Mouse (Mus musculus) spleen, postnatal 4 days (tissue): ENCODE measurements around the gene Tmem92.
"Not testable (repeated sequence)": the region's sequence is repeated elsewhere in the genome, so short reads cannot be mapped to it uniquely, and the experiment has no call there.

ENCODE experiments used
- DNase-seq, 2 experiments: peaks; one replicate each; pipeline ENCODE4 v3.0.0; 2022; ENCODE audit warnings: low spot score in 2 of 2

Tmem92 gene

DNA sequence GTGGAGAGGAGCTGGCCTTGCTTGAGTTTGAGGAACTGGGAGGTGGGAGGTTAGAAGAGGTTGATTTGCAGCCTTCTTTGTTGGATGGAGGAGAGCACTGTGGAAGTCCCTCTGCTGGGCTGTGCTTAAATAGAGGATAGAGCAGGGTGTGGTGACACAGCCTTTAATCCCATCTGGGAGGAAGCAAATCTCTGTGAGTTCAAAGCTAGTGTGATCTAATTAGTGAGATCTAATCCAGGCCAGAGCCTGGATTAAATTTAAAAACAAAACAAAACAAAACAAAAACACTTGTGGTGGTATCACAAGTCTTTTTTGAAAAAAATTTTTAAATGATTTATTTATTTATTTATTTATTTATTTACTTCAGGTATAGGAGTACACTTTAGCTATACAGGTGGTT, at the start of gene Tmem92:
TSS of gene Tmem92 (minus strand) at position 101 of the 400 bp plus-strand sequence.
- DNase-seq: no peak

DNA sequence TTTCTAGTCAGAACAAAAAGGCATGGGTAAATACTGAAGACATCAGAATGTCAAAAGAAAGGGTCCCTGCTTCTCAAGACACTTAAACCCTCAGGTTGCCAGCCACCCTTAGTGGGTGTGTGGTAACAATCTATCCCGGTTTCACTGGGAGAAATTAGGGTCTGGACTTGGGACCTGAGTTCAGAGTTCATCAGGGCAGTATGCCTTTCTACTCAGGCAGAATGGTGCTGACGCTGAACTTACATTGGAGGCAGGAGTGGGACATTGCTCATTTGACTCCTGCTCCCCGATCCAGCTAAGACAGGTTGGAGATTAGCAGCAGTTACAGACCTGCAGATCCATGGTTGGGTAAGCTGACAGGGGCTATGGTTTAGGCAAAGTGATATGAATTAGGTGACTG, 46.5 kb upstream of the Tmem92 start:
- DNase-seq: no peak

DNA sequence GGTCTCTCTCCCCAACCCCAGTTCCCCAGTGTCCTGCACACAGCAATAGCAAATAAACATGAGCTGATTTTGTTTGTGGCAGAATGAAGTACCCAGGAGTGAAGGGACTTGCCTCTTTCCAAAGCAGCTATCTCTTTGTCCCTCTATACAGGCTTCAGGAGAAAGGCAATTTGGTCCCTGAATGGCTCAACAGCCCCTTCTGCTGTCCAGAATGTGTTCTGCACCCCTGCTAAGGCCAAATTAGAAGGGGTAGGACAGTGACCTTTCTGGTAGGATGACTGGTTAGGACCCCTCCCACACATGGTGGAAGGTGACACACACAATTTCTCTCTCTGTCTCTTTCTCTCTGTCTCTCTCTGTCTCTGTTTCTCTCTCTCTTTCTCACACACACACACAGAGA, 36.9 kb upstream of the Tmem92 start:
- DNase-seq: not testable (repeated sequence)

DNA sequence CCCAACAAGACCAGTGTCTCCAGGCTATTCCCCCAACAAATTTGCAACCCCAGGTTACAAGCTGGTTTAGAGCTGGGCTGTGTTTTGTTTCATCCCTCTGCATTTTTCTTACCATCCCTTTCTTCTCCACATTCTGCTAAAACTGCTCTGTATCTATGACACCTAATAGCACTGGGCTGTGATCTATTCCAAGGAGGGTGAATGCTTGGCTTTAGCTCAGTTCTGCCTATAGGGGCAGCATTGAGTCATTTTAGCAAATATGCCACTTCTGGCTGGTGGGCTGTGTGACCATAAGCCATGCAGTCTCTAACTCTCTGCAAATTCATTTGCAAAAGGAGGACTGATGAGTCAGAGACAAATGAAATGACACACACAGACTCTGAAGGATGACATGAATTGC, 36.4 kb upstream of the Tmem92 start:
- DNase-seq: not testable (repeated sequence)

DNA sequence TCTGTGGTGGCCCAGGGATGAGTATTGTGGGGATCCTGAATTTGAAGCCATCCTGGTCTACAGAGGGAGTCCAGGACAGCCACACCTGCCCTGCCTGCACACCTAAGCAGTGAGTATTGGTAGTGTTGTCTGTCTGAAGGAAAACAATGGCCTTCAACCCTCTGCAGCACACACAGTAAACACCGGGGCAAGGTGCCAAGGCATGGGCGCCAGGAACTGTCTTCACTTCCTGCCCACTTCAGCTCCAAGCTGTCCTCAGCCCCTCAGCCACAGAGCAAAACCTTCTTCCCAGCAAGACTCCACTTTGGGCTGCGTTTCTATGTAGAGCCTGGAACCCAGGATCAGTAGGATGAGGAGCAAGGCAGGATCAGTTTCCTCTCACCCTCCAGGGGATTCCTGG, 29.0 kb upstream of the Tmem92 start:
- DNase-seq: not testable (repeated sequence)

DNA sequence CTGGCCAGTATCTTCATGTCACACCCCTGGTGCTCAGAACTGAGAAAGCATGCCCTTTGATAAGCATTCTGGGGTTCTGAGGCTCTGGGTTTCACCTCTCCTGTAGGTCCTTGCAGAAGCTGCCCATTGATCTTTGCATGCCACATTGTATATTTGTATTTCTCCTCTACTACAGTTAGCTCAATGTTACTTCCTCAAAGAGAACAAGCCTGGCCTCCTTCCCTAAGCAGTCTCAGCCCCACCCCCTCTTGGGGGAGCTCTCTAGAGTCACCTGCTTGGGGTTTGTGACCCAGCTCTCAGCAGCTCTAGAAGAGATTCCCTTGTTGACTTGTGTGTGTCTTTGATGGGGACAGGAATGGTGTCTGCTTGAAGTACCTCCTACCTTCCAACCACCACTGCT, 9.2 kb upstream of the Tmem92 start:
- no peak for DNase-seq

DNA sequence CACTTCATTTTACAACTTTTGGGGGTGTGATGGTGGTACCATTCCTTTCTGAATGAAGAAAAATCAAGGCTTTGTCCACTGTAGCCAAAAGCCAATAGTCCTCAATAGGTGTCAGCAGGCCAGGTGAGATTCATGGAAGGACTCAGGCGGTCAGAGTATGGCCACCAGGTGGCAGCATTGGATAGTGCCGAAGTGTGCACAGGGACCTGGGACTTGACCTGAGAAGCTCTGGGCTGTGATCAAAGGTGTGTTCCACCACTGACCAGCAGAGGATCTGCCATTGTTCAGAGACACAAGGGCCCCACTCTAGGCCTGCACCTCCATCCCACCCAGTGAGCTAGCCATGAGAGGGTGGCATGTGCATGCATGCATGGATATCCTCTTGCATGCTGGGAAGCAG, 2.7 kb upstream of the Tmem92 start:
- peak; percentile 36 to 82 for DNase-seq

DNA sequence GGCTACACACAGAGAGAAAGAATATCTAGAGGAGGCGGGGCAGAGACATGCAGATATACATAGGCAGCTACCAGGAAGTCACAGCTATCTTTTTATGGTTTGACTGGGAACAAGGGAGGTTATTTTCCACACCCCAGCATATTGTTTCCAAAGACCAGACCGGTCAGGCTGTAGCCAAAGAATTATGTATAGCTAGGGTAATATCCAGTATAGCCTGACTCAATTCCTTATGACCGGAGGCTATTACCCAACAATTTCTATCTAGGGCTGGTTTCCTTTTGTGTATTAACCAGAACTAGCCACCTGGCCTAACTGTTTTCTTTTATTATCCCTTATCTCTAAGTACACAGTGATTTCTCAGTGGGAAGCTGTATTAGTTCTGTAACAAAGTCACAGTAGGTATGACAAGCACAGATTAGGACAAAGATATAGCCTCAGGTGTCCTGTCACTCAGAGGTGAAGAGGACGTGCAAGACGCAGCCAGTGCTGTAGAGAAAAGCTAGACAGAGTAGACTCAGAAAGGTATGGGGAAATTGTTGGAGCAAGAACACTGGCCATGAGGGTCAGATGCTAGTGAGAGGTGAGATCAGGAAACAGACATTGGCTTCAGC, 7.5 kb downstream of the Tmem92 start:
- no peak for DNase-seq

DNA sequence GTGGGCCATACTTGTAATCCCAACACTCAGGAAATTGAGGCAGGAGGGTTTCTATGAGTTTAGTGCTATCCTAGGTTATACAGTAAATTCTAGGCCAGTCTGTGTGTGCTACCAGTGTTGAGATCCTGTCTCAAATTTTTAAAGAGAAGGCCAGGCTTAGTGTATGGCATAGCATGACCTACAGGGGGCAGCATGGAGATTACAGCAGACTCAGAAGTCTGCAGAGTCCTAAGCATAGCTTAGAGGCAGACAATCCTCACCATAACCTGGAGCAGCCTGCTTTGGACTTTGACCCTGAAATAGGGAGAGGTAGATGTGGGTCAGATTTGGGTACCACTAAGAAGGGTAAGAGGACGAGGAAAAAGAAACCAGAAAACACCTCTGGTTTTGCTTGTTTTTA, 8.7 kb downstream of the Tmem92 start:
- no peak for DNase-seq

DNA sequence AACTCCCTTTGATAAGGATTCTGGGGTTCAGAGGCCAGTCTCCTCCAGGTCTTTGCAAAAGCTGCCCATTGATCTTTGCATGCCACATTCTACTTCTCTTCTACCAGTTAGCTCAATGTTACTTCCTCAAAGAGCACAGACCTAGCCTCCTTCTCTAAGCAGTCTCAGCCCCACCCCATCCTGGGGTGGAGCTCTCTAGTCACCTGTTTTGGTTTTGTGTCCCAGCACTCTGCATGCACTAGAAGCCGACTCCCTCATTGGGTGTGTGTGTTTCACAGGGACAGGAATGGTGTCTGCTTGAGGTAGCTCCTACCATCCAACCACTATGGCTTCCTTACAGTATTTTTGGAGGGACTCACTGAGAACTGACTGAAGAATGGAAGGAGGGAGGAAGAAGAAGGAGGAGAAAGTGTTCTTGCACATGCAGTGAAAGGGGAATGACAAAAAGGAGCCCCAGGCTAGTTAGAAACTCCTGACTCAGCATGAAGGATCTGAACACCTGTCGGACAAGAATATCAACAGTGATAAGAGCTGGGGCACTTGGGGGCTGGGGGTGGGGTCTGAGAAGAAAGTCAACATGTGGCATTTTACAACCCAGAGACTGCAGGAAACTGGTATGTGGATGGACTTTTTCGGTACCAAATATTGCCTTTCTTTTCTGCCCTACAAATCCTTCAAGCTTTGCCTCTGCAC, 10.0 kb downstream of the Tmem92 start:
- DNase-seq: no peak

DNA sequence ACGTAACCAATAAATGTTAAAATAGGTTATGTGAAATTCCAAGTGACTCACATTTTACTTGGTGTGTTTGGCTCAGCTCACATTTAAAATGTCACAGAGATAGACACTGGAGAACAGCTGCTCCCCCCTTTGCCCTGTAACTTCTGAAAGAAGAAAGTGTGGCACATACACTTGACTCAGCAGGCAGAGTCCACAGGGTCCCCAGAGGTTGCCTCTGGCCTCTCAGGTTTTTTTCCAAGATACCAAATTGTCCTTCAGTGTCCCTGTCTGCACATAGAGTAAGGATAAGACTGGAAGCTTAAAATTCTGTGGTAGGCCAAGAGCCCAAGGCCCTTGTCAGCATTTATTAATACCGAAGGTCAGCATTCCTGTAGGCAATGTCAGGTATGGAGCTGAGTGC, 15.3 kb downstream of the Tmem92 start:
- no peak for DNase-seq

DNA sequence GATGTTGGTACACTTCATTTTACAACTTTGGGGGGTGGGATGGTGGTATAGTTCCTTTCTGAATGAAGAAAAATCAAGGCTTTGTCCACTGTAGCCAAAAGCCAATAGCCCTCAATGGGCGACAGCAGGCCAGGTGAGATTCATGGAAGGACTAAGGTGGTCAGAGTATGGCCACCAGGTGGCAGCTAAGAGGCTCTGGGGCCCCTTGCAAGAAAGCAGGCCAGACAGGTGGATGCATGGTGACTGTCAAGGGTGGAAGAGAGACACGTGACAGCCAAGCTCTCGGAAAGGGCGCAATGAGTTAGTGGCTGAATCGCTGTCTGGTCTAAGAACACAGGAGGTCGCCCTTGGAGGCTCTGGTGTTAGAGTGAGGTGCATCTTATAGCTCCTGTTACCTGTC, 19.7 kb downstream of the Tmem92 start:
- no peak for DNase-seq

DNA sequence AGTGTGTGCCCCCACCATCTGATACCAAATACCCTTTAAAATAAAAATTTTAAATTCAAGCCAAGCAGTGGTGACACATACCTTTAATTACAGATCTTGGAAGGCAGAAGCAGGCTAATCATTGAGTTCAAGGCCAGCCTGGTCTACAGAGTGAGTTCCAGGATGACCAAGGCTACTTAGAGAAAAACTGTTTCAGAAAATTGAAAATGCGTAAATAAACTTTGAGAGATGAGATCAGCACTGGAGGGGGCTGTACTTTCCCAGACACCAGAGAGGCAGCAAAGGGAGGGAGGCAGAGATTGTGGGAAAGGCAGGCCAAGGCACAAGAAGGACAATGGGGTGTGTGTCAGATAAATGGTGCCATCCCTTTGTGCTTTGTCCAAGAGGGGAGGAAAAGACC, 20.2 kb downstream of the Tmem92 start:
- DNase-seq: no peak

DNA sequence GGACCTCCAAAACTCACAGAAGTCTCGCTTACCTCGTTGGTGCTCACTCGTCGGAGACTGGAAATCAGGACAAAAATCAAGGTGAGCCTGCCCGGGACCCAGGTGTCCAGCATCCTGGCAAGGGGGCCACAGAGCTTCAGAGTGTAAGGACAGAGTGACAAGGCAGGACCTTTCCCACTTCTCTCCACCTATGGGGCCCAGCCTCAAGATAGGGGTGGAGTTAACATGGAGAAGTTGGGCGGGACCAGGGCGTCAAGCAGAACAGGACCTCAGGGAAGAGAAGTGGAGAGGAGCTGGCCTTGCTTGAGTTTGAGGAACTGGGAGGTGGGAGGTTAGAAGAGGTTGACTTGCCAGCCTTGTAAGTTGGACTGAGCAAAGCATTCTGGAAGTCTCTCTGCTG, 21.7 kb downstream of the Tmem92 start:
- no peak for DNase-seq

DNA sequence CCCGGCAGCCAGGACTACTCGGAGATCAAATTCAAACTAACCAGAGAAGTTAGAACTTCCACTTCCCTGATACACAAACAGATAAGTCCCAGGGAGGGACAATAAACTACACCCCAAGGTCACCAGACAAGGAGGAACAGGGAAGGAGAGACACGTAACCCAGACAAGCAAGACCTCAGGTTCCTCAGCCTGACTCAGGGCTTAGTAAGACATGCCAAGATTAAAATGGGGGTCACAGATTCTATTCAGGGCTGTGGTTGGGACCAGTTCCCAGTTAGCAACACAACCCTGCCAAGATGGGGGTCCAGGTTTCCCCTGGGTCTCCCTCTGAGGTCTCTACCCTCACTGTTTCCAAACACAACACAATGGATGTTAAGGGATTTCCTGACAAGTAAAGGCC, 22.1 kb downstream of the Tmem92 start:
- DNase-seq: no peak

DNA sequence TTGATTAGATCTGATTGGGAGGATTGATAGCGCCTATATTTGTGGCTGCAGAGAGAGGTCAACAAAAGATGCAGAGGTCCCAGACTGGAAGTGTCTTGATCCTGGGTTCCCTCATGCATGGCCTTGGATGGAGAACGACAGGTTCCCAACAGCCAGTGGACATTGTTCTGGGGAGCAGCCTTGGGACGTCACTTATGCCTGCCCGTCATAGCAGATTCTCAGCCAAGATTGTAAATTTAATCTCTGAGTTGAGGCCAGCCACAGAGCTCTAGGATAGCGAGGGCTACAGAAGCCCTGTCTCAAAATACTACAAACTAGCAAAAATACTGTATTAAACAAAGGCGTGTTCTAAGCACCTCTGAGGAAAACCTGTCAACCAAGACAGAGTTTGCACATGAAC, 22.6 kb downstream of the Tmem92 start:
- DNase-seq: no peak

DNA sequence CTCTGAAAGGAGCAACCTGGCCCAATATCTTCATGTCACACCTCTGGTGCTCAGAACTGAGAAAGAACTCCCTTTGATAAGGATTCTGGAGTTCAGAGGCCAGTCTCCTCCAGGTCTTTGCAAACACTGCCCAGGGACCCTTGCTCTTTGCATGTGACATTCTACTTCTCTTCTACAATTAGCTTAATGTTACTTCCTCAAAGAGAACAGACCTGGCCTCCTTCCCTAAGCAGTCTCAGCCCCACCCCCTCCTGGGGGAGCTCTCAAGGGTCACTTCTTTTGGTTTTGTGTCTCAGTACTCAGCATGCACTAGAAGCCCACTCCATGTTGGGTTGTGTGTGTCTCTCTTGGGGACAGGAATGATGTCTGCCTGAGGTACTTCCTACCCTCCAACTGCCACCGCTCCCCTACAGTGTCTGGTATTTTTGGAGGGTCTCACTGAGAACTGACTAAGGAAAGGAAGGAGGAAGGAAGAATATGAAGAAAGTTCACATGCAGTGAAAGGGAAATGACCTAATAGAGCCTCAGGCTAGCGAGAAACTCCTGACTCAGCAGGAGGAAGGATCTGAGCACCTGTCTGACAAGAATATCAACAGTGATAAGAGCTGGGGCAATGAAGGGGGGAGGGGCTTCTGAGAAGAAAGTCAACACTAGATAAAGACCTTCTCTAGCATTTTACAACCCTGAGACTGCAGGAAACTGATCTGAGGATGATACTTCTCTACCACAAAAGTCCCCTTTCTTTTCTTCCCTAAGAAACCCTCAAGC, 29.4 kb downstream of the Tmem92 start:
- DNase-seq: no peak

DNA sequence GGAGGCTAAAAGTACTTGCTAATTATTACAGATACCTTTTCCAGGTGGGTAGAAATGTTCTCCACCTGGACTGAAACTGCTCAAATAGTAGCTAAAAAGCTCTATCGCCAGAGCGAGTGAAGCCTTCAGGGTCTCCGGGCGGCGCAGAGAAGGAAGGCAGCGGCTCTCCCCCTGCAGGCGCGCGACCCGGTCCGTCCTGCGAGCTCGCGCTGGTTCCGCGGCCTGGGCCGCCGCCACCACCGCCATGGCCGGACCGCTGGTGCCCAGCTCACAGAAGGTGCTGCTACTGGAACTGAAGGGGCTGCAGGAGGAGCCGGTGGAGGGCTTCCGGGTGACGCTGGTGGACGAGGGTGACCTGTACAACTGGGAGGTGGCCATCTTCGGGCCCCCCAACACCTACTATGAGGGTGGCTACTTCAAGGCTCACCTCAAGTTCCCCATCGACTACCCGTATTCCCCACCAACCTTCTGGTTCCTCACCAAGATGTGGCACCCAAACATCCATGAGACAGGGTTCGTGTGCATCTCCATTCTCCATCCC, 40.7 kb downstream of the Tmem92 start, which contains the start of gene Cdc34b:
TSS of gene Cdc34b (plus strand) at position 51 of the 541 bp plus-strand sequence.
- DNase-seq: no peak

DNA sequence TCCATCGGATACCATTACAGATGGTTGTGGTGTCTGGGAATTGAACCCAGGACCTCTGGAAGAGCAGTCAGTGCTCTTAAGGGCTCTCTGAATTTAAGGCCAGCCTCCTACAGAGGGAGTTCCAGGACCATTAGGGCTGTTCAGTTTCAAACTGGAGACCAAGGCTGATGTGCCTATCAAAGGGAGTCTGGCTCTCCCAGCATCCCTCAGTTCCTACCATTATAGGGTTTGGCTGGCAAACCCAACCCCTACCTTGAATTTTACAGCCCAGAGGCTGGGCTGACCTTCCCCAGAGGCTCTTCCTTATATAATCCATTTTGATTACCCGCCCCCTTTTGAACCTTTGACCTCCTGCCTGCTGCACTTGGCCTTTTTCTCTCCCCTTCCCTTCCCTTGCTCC, 46.8 kb downstream of the Tmem92 start:
- no peak for DNase-seq

DNA sequence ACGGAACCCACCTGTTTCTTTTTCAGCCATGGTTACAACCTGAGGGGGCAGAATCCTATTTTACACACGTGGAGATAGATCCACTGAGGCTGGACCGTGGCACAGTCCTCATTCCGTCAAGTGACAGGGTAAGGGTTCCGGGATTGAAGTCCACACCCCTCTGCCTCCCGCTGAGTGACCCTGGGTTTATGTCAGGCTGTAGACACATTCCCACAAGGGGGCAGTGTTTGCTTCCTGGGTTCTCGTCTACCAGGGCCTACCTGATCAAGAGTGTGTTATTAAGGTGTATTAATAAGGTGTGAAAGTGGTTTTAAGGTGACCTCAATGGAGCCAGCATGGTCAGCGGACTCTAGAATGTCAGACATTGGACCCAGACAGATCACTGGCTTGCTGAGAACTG, 49.7 kb downstream of the Tmem92 start:
- no peak for DNase-seq

DNA sequence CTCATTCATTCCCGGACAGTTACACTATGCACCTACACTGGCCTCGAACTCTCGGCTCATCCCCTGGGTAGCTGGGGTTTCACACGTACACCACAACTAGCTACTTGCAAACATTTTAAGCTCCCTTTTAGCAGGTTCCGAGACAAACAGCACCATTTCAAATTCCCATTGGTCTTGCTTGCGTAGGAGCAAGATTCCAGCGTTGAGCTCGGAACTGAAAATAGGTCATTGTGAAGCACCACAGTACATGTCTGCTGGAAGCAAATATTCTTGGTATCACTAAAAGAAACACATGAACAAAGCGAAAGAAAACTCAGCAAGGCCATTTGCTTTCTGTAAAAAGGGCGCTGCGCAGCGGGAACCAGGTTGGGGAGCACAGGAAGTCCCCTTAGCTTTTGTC, 51.3 kb downstream of the Tmem92 start:
- no peak for DNase-seq

DNA sequence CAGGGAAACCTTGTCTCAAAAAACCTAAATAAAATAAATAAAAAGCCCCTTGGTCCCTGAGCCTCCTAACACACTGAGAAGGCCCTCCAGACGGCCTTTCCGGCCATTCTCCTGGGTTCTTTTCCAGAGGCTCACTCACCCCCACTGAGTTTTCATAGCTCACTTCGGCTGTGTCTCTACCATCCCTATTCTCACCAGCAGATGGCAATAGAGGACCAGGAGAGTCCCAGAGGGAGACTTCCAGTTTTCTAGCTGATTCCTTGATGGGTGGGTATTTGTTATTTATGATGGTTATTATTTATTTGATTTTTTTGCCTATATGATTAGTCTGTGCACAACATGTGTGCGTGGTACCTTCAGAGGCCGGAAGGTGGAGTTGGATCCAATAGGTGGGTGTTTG, 52.2 kb downstream of the Tmem92 start:
- DNase-seq: peak; percentile 41 to 79

DNA sequence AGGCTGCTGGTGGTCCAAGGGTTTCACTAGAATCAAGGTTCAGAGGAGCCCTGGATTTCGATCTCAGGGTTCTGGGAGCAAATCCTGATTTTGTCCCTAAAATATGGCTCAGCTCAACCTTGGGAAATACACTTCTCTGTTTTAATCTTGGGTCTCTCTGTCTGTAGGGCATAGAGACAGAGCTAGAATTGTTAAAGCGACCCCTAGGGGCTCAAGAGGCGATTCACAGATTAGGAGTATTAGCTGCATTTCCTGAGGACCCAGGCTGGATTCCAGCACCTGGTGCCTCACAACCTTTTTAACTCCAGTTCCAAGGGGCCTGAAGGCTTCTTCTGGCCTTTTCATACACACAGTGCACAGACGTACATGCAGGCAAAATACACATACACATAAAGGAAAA, 52.9 kb downstream of the Tmem92 start:
- DNase-seq: no peak
